Mouse (Mus musculus): ENCODE results near the gene Cmtm1.
"Not testable (repeated sequence)": the region's sequence is repeated elsewhere in the genome, so short reads cannot be mapped to it uniquely, and the experiment has no call there.

Cmtm1 gene

DNA sequence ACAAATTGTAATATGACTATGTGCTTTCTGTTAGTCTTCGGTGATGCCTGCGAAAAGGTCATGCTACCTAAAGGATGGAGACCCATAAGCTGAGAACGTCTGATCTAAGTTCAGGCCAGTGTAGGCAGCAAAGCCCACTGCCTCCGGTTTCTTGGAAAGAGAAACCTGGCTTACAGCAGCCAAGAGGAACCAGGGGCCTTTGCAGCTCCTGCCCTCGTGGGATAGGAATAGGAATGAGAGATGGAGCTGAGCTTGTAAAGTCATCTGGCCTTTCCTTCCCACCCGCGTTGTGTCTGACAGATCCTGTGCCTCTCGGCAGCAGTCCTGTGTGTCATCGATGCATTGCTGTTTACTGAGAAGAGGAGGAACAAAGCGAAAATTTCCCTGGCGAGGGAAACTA is 11.3 kb upstream of the Cmtm1 start, which contains the start of gene Gm11020:
Gene Gm11020 (plus strand): TSS at position 301 of the 400 bp plus-strand sequence.
- not testable (repeated sequence) for DNase-seq (ENCODE audit: low spot score)

DNA sequence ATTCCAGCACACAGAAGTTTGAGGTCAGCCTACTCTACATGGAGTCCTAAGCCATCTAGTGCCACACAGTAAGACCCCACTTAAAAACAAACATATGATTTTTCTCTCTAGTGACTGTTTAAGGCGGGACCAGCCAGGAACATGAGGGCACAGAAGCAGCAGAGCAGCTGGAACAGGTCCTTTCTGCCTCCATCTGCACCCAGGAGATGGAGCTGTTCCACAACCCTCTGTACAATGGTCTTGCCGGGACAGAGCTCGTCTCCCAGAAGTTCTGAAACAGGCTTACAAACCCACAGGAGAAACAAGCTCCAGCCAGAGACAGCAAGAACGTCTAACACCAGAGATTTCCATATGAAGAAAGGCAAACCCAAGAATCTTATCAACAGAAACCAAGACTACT is 3.4 kb upstream of the Cmtm1 start:
- no peak for DNase-seq (ENCODE audit: low spot score)

- not testable (repeated sequence) for DNase-seq (ENCODE audit: low spot score)
Observed at GRCm38 (mm10) chr8:104312023-104312422, 2.1 kb upstream of the Cmtm1 start.

DNA sequence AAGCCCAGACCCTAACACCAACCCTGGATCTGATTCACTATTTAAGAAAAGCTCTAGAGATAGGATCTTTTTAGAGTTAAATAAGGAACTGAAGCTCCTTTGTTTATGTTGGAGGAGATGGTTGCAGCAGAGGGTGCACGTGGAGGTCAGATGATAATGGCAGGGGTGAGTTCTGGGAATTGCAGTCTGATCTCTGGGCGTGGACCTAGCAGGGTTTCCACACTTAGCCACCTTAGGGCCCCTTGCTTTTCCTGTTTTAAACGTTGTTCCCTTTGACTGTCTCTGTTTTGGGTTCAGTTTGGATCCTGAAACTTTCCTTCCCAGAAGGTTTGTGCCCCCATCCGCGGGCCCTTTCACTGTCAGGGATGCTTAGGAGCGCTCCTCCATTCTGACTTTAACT is 1.6 kb downstream of the Cmtm1 start:
- DNase-seq (ENCODE audit: low spot score), result not testable (repeated sequence)

DNA sequence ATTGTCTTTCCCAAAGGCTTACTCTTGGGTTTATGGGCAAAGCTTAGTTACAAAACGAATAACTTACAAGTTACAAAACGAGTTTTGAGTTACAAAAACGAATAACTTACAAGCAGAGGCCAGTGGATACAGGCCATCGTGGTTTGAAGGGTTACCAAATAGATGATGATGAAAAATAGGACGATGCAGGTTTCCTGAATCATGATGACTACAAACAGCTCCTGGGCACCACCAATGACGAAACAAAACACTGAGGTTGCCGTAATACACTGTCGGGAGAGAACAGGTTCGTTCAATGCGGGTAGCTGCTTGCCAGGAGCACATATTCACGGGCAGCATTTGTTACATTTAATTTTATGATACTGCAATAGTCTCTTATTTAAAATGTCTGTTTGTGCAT is 5.0 kb downstream of the Cmtm1 start:
- no peak for DNase-seq (ENCODE audit: low spot score)

DNA sequence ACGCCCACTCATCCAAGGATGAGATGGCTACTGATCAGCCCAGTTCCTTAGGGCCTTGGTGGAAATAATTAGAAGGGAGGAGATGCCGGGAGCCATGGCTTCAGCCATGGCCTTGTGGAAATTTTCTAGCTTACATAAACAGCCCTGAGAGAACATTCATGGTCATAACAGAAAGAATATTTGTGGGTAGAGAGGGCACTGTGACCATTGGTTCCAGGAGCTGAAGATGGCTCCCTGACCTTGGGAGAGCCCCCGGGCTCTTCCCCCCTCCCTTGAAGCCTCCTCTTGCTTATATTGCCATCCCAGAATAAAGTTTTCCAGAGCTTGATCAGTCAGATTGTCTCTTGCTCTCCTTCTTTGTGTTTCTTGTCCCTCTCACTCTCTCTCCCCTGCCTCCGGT is 7.4 kb downstream of the Cmtm1 start:
- not testable (repeated sequence) for DNase-seq (ENCODE audit: low spot score)

DNA sequence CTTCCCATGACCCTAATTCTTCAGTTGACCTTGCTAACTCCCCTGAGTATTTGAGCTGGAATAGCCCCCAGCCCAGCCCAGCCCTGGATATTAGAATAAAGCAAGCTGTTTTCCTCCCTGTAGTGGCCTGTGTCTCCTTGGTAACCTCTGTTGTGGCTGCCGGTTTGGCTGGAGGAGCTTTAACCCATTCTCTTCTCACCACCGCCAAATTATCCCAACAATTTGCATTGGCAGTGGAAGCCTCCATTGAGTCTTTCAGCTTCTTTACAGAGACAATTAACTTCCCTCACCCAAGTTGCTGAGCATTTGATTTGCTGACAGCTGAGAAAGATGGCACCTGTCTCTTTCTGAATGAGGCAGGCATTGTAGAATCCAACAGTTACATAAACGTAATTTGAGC is 8.4 kb downstream of the Cmtm1 start:
- not testable (repeated sequence) for DNase-seq (ENCODE audit: low spot score)

DNA sequence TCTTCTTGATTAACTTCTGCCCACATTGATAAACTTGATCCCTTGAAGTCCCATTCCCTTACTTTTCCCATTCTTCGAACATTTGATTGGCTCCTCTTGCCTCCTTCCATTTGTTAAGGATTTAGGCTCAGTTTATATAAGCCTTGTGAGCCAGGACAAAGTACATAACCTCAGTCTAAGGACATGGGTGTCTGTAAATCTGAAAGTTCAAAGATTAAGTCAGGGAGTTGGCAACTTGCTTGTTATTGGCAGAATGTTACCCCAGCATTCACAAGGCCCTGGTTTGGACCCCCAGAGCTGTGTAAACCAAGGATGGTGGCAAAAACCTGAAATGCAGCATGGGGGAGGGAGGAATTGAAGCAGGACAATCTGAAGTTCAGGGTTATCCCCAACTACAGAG is 15.5 kb downstream of the Cmtm1 start:
- DNase-seq (ENCODE audit: low spot score), result no peak

GRCm38 (mm10) chr8:104293081-104293480 is 16.9 kb downstream of the Cmtm1 start, which contains the start of gene Cmtm2a:
Gene Cmtm2a (minus strand): TSS chr8:104293181.
- not testable (repeated sequence) for DNase-seq (ENCODE audit: low spot score)

DNA sequence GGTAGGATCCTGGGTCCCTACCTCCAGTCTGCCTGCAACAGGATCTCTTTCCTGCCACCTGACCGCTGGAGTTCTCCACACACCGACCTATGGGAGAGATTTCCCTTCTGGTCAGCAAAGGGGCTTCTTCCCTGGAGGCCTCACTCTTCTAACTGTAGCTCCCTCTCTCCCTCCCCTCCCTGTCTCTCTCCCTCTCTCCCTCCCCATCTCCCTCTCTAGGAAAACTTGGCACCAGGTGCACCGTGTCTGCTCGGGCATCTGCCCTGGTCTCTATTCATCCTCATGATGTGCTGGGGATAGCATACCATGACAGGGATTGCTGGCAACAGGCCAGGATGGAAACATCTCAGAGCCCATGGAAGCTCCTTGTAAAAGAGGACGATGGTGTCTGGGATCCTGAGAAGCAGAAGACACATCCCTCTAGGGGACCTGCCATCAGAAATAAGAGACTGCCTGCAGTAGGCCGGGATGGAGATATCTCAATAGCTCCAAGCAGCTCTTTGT is 41.0 kb downstream of the Cmtm1 start:
- DNase-seq (ENCODE audit: low spot score), result no peak

GRCm38 (mm10) chr8:104268368-104268767 is 41.6 kb downstream of the Cmtm1 start:
- no peak for DNase-seq (ENCODE audit: low spot score)

GRCm38 (mm10) chr8:104264271-104264935 is 45.5 kb downstream of the Cmtm1 start:
- DNase-seq (ENCODE audit: low spot score), result not testable (repeated sequence)

- not testable (repeated sequence) for DNase-seq (ENCODE audit: low spot score)
Observed at GRCm38 (mm10) chr8:104261802-104262201, 48.1 kb downstream of the Cmtm1 start.

DNA sequence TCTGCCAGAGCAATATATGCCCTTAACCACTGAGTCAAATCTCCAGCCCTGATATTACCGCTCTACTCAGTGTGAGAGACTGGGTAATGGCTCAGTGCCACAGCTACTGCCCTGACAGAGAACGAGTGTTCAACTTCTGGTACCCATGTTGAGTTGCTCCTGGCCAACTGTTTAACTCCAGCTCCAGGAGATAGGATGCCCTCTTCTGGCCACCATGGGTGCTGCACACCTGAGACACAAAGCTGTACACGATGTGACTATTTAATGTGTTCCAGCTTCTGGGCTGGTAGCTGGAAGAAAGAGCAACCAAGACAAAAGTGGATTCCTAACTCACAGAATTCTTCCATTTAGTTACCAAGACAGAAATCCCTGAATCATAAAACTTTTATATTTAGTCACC is 56.9 kb downstream of the Cmtm1 start:
- no peak for DNase-seq (ENCODE audit: low spot score)

GRCm38 (mm10) chr8:104251461-104251860 is 58.5 kb downstream of the Cmtm1 start:
- no peak for DNase-seq (ENCODE audit: low spot score)

DNA sequence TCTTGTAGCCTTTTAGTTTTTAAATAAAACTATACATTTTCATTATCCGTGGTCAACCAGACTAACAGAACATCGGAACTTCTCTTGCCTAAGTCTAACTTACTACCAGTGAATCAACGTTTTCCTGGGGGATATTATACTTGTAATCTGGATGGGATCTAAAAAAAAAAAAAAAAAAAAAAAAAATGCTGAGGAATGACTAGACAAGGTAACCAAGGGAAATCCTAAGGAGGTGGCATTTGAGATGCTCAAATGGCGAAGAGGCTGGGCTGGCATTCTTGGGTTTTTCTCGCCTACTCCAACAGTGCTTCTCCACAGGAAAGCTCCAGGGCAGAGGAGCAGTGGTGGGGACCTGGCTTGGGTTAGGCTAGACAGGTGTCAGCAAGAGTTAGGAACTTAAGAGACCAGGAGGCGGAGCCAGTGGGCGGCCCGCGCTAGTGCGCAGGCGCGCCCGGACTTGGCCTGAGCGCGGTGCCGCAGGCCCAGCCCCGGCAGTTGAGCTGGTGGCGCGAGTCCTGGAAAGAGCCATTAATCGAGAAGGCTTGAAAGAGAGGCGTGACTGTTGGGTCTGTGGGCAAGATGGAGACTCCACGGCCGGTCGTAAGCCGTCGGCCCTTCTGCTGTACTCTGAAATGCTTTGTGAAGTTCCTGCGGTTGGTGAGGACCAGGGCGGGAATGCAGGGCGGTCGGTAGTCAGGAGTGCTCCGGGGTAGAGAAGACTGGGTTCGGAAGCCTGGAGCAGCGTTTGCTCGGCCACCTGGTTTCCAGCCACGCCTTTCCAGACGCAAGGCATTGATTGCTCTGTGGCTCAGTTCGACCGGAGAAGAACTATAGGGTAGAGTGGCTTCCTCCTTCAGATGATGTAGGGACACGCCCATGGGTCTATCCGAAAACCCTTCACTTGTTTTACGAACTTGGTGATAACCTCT is 59.2 kb downstream of the Cmtm1 start, which contains the start of gene Cklf:
Gene Cklf (plus strand): TSS at position 423 of the 929 bp plus-strand sequence.
- DNase-seq (ENCODE audit: low spot score), result no peak

DNA sequence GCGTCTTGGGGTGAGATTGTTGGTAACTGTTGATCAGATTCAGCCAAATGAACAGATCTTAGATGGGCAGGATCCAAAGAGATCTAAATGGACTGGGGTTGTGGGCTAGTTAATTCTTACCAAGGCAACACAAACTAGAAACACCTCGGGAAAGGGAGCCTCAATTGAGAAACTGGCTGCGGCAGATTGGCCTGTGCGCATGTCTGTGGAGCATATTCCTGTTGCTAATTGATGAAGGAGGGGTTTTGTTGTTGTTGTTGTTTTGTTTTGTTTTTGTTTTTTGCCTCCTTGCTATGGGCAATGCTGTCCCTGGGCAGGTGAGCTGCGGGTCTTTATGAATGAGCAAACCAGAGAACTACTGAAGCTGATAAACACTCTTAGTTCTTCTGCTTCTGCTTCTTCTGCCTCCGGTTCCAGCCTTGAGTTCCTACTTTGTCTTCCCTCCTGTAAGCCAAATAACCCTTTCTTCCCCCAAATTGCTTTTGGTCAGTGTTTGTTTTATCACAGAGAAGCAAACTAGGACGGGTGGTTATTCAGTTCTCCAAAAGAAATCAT is 60.4 kb downstream of the Cmtm1 start:
- no peak for DNase-seq (ENCODE audit: low spot score)

DNA sequence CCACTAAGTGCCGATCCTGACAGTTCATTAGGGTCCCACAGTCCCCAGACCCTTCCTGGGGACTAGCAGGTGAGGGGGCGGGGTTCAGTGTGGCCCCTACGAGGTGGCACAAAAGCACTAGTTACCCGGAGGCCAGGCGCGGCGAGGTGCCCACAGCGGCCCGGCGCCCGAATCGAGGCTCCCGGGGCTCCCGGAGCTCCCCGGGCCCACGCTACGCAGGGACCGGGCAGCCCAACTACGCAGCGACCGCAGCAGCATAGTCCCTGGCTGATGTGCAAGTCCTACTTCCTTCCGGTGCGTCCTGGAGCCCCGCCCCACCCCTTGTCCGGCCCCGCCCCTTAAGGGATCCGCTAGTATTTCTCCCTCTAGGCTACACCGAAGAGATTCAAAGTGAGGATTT is 61.7 kb downstream of the Cmtm1 start, which contains the start of gene Tk2:
Gene Tk2 (minus strand): TSS at position 283 of the 400 bp plus-strand sequence.
- peak; percentile 40 for DNase-seq (ENCODE audit: low spot score)

DNA sequence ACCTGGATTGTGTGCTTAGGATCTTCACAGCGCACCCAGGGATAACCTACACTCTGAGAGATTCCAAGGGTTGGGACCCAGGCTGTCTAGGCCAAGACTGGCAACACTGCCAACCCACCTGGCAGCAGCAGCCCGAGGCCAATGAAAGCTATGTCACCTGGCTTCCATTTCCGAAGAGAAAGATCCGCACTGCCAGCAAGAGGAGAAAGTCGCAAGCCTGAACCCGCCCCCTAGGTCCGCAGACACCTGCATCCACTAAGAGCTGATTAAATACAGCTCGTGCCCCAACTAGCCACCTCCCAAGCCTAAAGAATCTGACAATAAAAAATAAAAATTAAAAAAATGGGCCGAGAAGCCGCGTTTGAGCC is 62.1 kb downstream of the Cmtm1 start:
- DNase-seq (ENCODE audit: low spot score), result no peak

GRCm38 (mm10) chr8:104247054-104247907 is 62.7 kb downstream of the Cmtm1 start:
- no peak for DNase-seq (ENCODE audit: low spot score)

DNA sequence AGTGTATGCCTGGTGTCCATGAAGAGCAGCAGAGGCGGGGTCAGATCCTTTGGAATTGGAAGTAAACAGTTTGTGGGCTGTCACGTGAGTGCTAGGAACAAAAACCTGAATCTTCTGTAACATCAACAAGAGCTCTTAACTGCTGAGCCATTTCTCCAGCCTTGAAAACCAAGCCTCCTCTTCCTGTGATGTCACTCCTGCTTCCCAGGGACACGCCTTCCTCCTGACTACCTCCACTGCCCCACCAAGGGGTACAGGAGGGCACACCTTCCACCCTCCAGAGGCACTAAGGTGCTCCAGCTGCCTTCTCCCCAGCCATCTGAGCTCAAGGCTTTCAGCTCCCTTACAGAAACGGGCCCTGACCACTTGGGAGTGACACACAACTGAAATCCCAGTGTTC is 63.3 kb downstream of the Cmtm1 start:
- DNase-seq (ENCODE audit: low spot score), result no peak
